ENCODE assay signal across 8 mouse cellular contexts in genomic region chr5:139389676-139390061, GRCm38 (mm10). TPM values are rescaled to one million over a fixed set of nuclear protein-coding genes. Genes with fewer than 3 reads are reported as not detected.
DNase-seq lines count a peak whose midpoint lies in the region; ATAC-seq and TF ChIP-seq lines count a peak whose summit lies in the region.

No protein-coding gene starts in this region.

- peaks cover 5% of the 10 kb centered on the region; the same call in 1 of the 2 replicates for H3K36me3 ChIP-seq in forebrain, embryonic 10.5 days (replicated peaks)
- no peaks in the 10 kb centered on the region for H3K36me3 ChIP-seq in forebrain, embryonic 13.5 days (ENCODE audit: poor library complexity, severe bottlenecking)
- no peaks in the 10 kb centered on the region for H3K36me3 ChIP-seq in kidney, adult 2 months (ENCODE audit: control insufficient read depth, insufficient read depth, low read length)
- peaks cover 3% of the 10 kb centered on the region; the same call in 1 of the 2 replicates for H3K36me3 ChIP-seq in liver, adult 2 months (ENCODE audit: control insufficient read depth, insufficient read depth, low read length)
- no peaks in the 10 kb centered on the region for H3K36me3 ChIP-seq in neural tube, embryonic 11.5 days (ENCODE audit: control insufficient read depth, insufficient read depth, low read length)

- DNase-seq in forebrain, embryonic 10.5 days (ENCODE audit: extremely low spot score, low spot score) = no peak
- DNase-seq in heart, adult 9 months (ENCODE audit: low spot score in 2 of 2) = peak; percentile 81
- DNase-seq in kidney, adult 2 months = peak; percentile 79
- peak; percentile 86 for DNase-seq in liver, adult 2 months (ENCODE audit: extremely low read depth, low read depth, low spot score)
- DNase-seq in neural tube, embryonic 11.5 days (ENCODE audit: low spot score) = no peak
- no peak for DNase-seq in cerebellum, adult 9-11 months

- H3K4me1 ChIP-seq in forebrain, embryonic 10.5 days = peaks cover 45% of the 10 kb centered on the region
- peaks cover 23% of the 10 kb centered on the region for H3K4me1 ChIP-seq in forebrain, embryonic 13.5 days
- H3K4me1 ChIP-seq in cortical plate, adult 2 months (ENCODE audit: control insufficient read depth, insufficient read depth, low read length) = peaks cover 15% of the 10 kb centered on the region
- H3K4me1 ChIP-seq in kidney, adult 2 months (ENCODE audit: control insufficient read depth, insufficient read depth, low read length) = peaks cover 39% of the 10 kb centered on the region
- peaks cover 53% of the 10 kb centered on the region for H3K4me1 ChIP-seq in liver, adult 2 months (ENCODE audit: control insufficient read depth, insufficient read depth, low read length)
- H3K4me1 ChIP-seq in neural tube, embryonic 11.5 days (ENCODE audit: control insufficient read depth, insufficient read depth, low read length) = peaks cover 12% of the 10 kb centered on the region; the same call in 1 of the 2 replicates

- TF ChIP-seq POLR2A in cortical plate, adult 2 months (IDR thresholded peaks at IDR 0.05; ENCODE audit: extremely low read depth, insufficient read depth, low read length) = peak; percentile 16; the same call in 1 of the 2 replicates
- no peak for TF ChIP-seq POLR2A in kidney, adult 2 months (IDR thresholded peaks at IDR 0.05; ENCODE audit: low read depth, low read length)
- no peak for TF ChIP-seq POLR2A in liver, adult 2 months (IDR thresholded peaks at IDR 0.05; ENCODE audit: extremely low read depth, insufficient read depth, low read length)

- TF ChIP-seq CTCF in cortical plate, adult 2 months (IDR thresholded peaks at IDR 0.05; ENCODE audit: extremely low read depth, insufficient read depth, low read length) = no peak
- no peak for TF ChIP-seq CTCF in kidney, adult 2 months (conservative IDR thresholded peaks at IDR 0.05; ENCODE audit: insufficient read depth, insufficient read length, low read depth, low read length)
- peak; percentile 26; the same call in 1 of the 2 replicates for TF ChIP-seq CTCF in liver, adult 2 months (IDR thresholded peaks at IDR 0.05; ENCODE audit: low read depth, low read length)

- H3K9me3 ChIP-seq in forebrain, embryonic 10.5 days = no peaks in the 10 kb centered on the region
- no peaks in the 10 kb centered on the region for H3K9me3 ChIP-seq in forebrain, embryonic 13.5 days (replicated peaks)
- H3K9me3 ChIP-seq in neural tube, embryonic 11.5 days (ENCODE audit: control insufficient read depth, low read length) = no peaks in the 10 kb centered on the region

- no peak overlapping the region for H3K4me3 ChIP-seq in forebrain, embryonic 10.5 days
- H3K4me3 ChIP-seq in forebrain, embryonic 13.5 days = no peak overlapping the region
- H3K4me3 ChIP-seq in cortical plate, adult 2 months (ENCODE audit: insufficient read depth, low read length) = no peak overlapping the region
- H3K4me3 ChIP-seq in kidney, adult 2 months (ENCODE audit: insufficient read depth, low read depth, low read length) = no peak overlapping the region
- H3K4me3 ChIP-seq in liver, adult 2 months (ENCODE audit: insufficient read depth, low read depth, low read length) = no peak overlapping the region
- H3K4me3 ChIP-seq in neural tube, embryonic 11.5 days (ENCODE audit: low read depth, low read length) = no peak overlapping the region

- H3K79me2 ChIP-seq in liver, adult 2 months (ENCODE audit: control insufficient read depth, insufficient read depth, low read length) = peaks cover 43% of the 10 kb centered on the region

- 67% methylated on average over 6 of the region's 6 CpGs for WGBS in forebrain, embryonic 10.5 days
- WGBS in forebrain, embryonic 13.5 days = 59% methylated on average over 6 of the region's 6 CpGs
- WGBS in kidney, adult 2 months = 11% methylated on average over 6 of the region's 6 CpGs
- 2% methylated on average over 6 of the region's 6 CpGs for WGBS in liver, adult 2 months
- 35% methylated on average over 6 of the region's 6 CpGs for WGBS in neural tube, embryonic 11.5 days

- H3K4me2 ChIP-seq in forebrain, embryonic 13.5 days = no peak overlapping the region
- no peak overlapping the region for H3K4me2 ChIP-seq in neural tube, embryonic 11.5 days (ENCODE audit: low read depth)

- peak overlapping the region; percentile 74 for H3K27ac ChIP-seq in forebrain, embryonic 10.5 days
- H3K27ac ChIP-seq in forebrain, embryonic 13.5 days = no peak overlapping the region
- peak overlapping the region; percentile 94 for H3K27ac ChIP-seq in cortical plate, adult 2 months (ENCODE audit: insufficient read depth, low read length)
- peak overlapping the region; percentile 42; the same call in 1 of the 2 replicates for H3K27ac ChIP-seq in kidney, adult 2 months (ENCODE audit: insufficient read depth, low read depth, low read length)
- H3K27ac ChIP-seq in liver, adult 2 months (replicated peaks; ENCODE audit: insufficient read depth, low read depth, low read length) = peak overlapping the region; percentile 57
- H3K27ac ChIP-seq in neural tube, embryonic 11.5 days (ENCODE audit: low read depth, low read length) = peak overlapping the region; percentile 54; the same call in 1 of the 2 replicates

- H3K9ac ChIP-seq in forebrain, embryonic 13.5 days = no peak overlapping the region
- H3K9ac ChIP-seq in liver, adult 2 months (ENCODE audit: low read depth, low read length) = peak overlapping the region; percentile 8; the same call in 1 of the 2 replicates
- no peak overlapping the region for H3K9ac ChIP-seq in neural tube, embryonic 11.5 days (ENCODE audit: low read length)

- no peaks in the 10 kb centered on the region for H3K27me3 ChIP-seq in forebrain, embryonic 10.5 days (ENCODE audit: poor library complexity, severe bottlenecking)
- H3K27me3 ChIP-seq in forebrain, embryonic 13.5 days = no peaks in the 10 kb centered on the region
- no peaks in the 10 kb centered on the region for H3K27me3 ChIP-seq in kidney, adult 2 months (replicated peaks; ENCODE audit: control insufficient read depth, insufficient read depth, low read length)
- H3K27me3 ChIP-seq in liver, adult 2 months (ENCODE audit: control insufficient read depth, insufficient read depth, low read length) = no peaks in the 10 kb centered on the region
- H3K27me3 ChIP-seq in neural tube, embryonic 11.5 days (ENCODE audit: control insufficient read depth, insufficient read depth, low read length) = no peaks in the 10 kb centered on the region

- ATAC-seq in forebrain, embryonic 13.5 days = no peak
- no peak for ATAC-seq in neural tube, embryonic 11.5 days (ENCODE audit: insufficient read depth, low FRiP score, low TSS enrichment)

RNA-seq across cellular contexts. Expression of gene Gpr146, which starts 12.2 kb away (rescaled TPM):
- 1.6 and 1.8 TPM in 2 replicates for polyA plus RNA-seq in forebrain, embryonic 10.5 days (2016; fragmentation: Nextera tagmentation; extraction: Ambion mirVana)
- polyA plus RNA-seq in forebrain, embryonic 13.5 days (2015; fragmentation: Nextera tagmentation; extraction: Ambion mirVana) = 0.93 and 0.97 TPM in 2 replicates
- 15.3 and 16.3 TPM in 2 replicates for polyA plus RNA-seq in cortical plate, adult 2 months (2012; rRNA removed)
- 39.1 and 43.0 TPM in 2 replicates for polyA plus RNA-seq in kidney, adult 2 months (2012; rRNA removed)
- 36.5 and 57.1 TPM in 2 replicates for total RNA-seq in liver, adult 2 months (2014; rRNA removed)
- 43.5 and 70.7 TPM in 2 replicates for polyA plus RNA-seq in liver, adult 2 months (2012; rRNA removed)
- 2.4 TPM in 2 replicates for polyA plus RNA-seq in neural tube, embryonic 11.5 days (2014; fragmentation: Nextera tagmentation; extraction: Ambion mirVana)

RNA-seq across cellular contexts. Expression of gene C130050O18Rik, which starts 15.4 kb away (rescaled TPM):
- 0.15 and 0.34 TPM in 2 replicates for polyA plus RNA-seq in forebrain, embryonic 10.5 days (2016; fragmentation: Nextera tagmentation; extraction: Ambion mirVana)
- polyA plus RNA-seq in forebrain, embryonic 13.5 days (2015; fragmentation: Nextera tagmentation; extraction: Ambion mirVana) = 0.11 and 0.18 TPM in 2 replicates
- 0.44 TPM in 2 replicates for polyA plus RNA-seq in cortical plate, adult 2 months (2012; rRNA removed)
- polyA plus RNA-seq in kidney, adult 2 months (2012; rRNA removed) = 3.0 and 4.3 TPM in 2 replicates
- 0.18 and 0.54 TPM in 2 replicates for total RNA-seq in liver, adult 2 months (2014; rRNA removed)
- 0.56 and 1.6 TPM in 2 replicates for polyA plus RNA-seq in liver, adult 2 months (2012; rRNA removed)
- 0.18 and 0.36 TPM in 2 replicates for polyA plus RNA-seq in neural tube, embryonic 11.5 days (2014; fragmentation: Nextera tagmentation; extraction: Ambion mirVana)

RNA-seq across cellular contexts. Expression of gene Gper1, which starts 33.3 kb away (rescaled TPM):
- 0.44 and 0.50 TPM in 2 replicates for polyA plus RNA-seq in forebrain, embryonic 10.5 days (2016; fragmentation: Nextera tagmentation; extraction: Ambion mirVana)
- 5.3 and 5.9 TPM in 2 replicates for polyA plus RNA-seq in forebrain, embryonic 13.5 days (2015; fragmentation: Nextera tagmentation; extraction: Ambion mirVana)
- polyA plus RNA-seq in cortical plate, adult 2 months (2012; rRNA removed) = 4.7 and 4.8 TPM in 2 replicates
- 2.7 and 3.8 TPM in 2 replicates for polyA plus RNA-seq in kidney, adult 2 months (2012; rRNA removed)
- 0.07 TPM in 1 of 2 replicates, not detected in the other for total RNA-seq in liver, adult 2 months (2014; rRNA removed)
- polyA plus RNA-seq in liver, adult 2 months (2012; rRNA removed) = 0.02 and 0.05 TPM in 2 replicates
- 2.9 and 4.4 TPM in 2 replicates for polyA plus RNA-seq in neural tube, embryonic 11.5 days (2014; fragmentation: Nextera tagmentation; extraction: Ambion mirVana)

RNA-seq across cellular contexts. Expression of gene Cyp2w1, which starts 37.3 kb away (rescaled TPM):
- not detected in 2 replicates for polyA plus RNA-seq in forebrain, embryonic 10.5 days (2016; fragmentation: Nextera tagmentation; extraction: Ambion mirVana)
- polyA plus RNA-seq in forebrain, embryonic 13.5 days (2015; fragmentation: Nextera tagmentation; extraction: Ambion mirVana) = not detected in 2 replicates
- not detected in 2 replicates for polyA plus RNA-seq in cortical plate, adult 2 months (2012; rRNA removed)
- not detected in 2 replicates for polyA plus RNA-seq in kidney, adult 2 months (2012; rRNA removed)
- total RNA-seq in liver, adult 2 months (2014; rRNA removed) = not detected in 2 replicates
- polyA plus RNA-seq in liver, adult 2 months (2012; rRNA removed) = not detected in 2 replicates
- not detected in 2 replicates for polyA plus RNA-seq in neural tube, embryonic 11.5 days (2014; fragmentation: Nextera tagmentation; extraction: Ambion mirVana)

RNA-seq across cellular contexts. Expression of gene Cox19, which starts 38.5 kb away (rescaled TPM):
- 119 and 120 TPM in 2 replicates for polyA plus RNA-seq in forebrain, embryonic 10.5 days (2016; fragmentation: Nextera tagmentation; extraction: Ambion mirVana)
- polyA plus RNA-seq in forebrain, embryonic 13.5 days (2015; fragmentation: Nextera tagmentation; extraction: Ambion mirVana) = 111 and 117 TPM in 2 replicates
- 90.2 and 92.7 TPM in 2 replicates for polyA plus RNA-seq in cortical plate, adult 2 months (2012; rRNA removed)
- polyA plus RNA-seq in kidney, adult 2 months (2012; rRNA removed) = 114 and 125 TPM in 2 replicates
- 23.6 and 25.2 TPM in 2 replicates for total RNA-seq in liver, adult 2 months (2014; rRNA removed)
- 82.4 and 86.1 TPM in 2 replicates for polyA plus RNA-seq in liver, adult 2 months (2012; rRNA removed)
- polyA plus RNA-seq in neural tube, embryonic 11.5 days (2014; fragmentation: Nextera tagmentation; extraction: Ambion mirVana) = 141 and 142 TPM in 2 replicates

Comparison
In these comparisons a context has a peak if more than half of its experiments do, and no peak if none do; other contexts are left out.
1. DNase-seq: peak in heart, adult 9 months (2 of 2), kidney, adult 2 months (single experiment) and liver, adult 2 months (single experiment); none in forebrain, embryonic 10.5 days (single experiment), neural tube, embryonic 11.5 days (single experiment) and cerebellum, adult 9-11 months (single experiment).